Mouse (Mus musculus) liver, postnatal 0 days (tissue): ENCODE data around the gene Pex11b.

Experiments used
- CTCF ChIP-seq: sonication (generic); IDR thresholded peaks from 2 replicates; pipeline ENCODE4 v1.5.1; 2016; ENCODE audit warnings: antibody characterized with exemption, low read depth
- EP300 ChIP-seq: IDR thresholded peaks from 2 replicates; pipeline ENCODE4 v1.6.1; 2016; ENCODE audit warnings: antibody characterized with exemption, low read depth, mild to moderate bottlenecking

GRCm38 (mm10) chr3:96679159-96679674, 44.0 kb downstream of the Pex11b start:
- TF ChIP-seq CTCF = no peak
- no peak for TF ChIP-seq EP300
